Mouse (Mus musculus) liver, embryonic 14.5 days (tissue): ENCODE data around the gene Tmcc1. TPM values are rescaled to one million over a fixed set of nuclear protein-coding genes. Genes with fewer than 3 reads are reported as not detected.

Experiments used
- ATAC-seq: fragments of 200-750 bp; cut with Nextera tagmentation; 2 replicates; pipeline ENCODE4 v1.8.0; 2017; ENCODE audit warnings: moderate number of reproducible peaks, mild to moderate bottlenecking, moderate library complexity; ENCODE audit not compliant: insufficient read depth
- DNase-seq, 3 experiments: peaks; one replicate each; pipeline ENCODE4 v3.0.0-alpha.2; 2012 to 2013; ENCODE audit warnings: low read depth in 3 of 3, low spot score in 3 of 3
- H3K27ac ChIP-seq: fragments of 300-500 bp; sonication (generic); 2 replicates; pipeline ENCODE4 v1.5.1; 2014; ENCODE audit warnings: moderate library complexity, mild to moderate bottlenecking, control low read depth, inconsistent platforms
- H3K27me3 ChIP-seq: fragments of 300-500 bp; sonication (generic); 2 replicates; pipeline ENCODE4 v1.6.1; 2014; ENCODE audit warnings: mild to moderate bottlenecking, low read length, moderate library complexity; ENCODE audit not compliant: control insufficient read depth, insufficient read depth
- H3K36me3 ChIP-seq: fragments of 300-500 bp; sonication (generic); replicated peaks from 2 replicates; pipeline ENCODE4 v1.6.1; 2014; ENCODE audit warnings: low read depth; ENCODE audit not compliant: control insufficient read depth, insufficient read depth
- H3K4me1 ChIP-seq, 2 experiments: fragments of 200-500 bp in 1 of 2; fragments of 300-500 bp in 1 of 2; sonication (generic) in 1 of 2; replicated peaks; 2 replicates each; pipeline ENCODE4 v1.6.1; 2012 to 2014; ENCODE audit warnings: antibody characterized with exemption in 1 of 2, inconsistent platforms in 1 of 2, low read length in 1 of 2; ENCODE audit not compliant: control insufficient read depth in 2 of 2, insufficient read depth in 2 of 2
- H3K4me2 ChIP-seq: fragments of 300-500 bp; sonication (generic); 2 replicates; pipeline ENCODE4 v1.6.1; 2014; ENCODE audit warnings: low read depth, mild to moderate bottlenecking, control low read depth, moderate library complexity
- H3K4me3 ChIP-seq, 2 experiments: fragments of 200-500 bp in 1 of 2; fragments of 300-500 bp in 1 of 2; sonication (generic) in 1 of 2; 2 replicates each; pipeline ENCODE4 v1.5.1; 2012 to 2014; ENCODE audit warnings: low read depth in 2 of 2, low read length in 2 of 2, mild to moderate bottlenecking in 2 of 2, control low read depth in 1 of 2, inconsistent platforms in 1 of 2, moderate library complexity in 1 of 2; ENCODE audit not compliant: insufficient read depth in 1 of 2
- H3K9ac ChIP-seq: fragments of 300-500 bp; sonication (generic); replicated peaks from 2 replicates; pipeline ENCODE4 v1.6.1; 2014; ENCODE audit warnings: mild to moderate bottlenecking, control low read depth, moderate library complexity
- H3K9me3 ChIP-seq: fragments of 300-500 bp; sonication (generic); 2 replicates; pipeline ENCODE4 v1.6.1; 2016; ENCODE audit warnings: low read length, mixed read lengths; ENCODE audit not compliant: control insufficient read depth
- CTCF ChIP-seq: IDR thresholded peaks from 2 replicates; pipeline ENCODE4 v1.5.1; 2016; ENCODE audit warnings: antibody characterized with exemption, low read depth, control low read depth
- EP300 ChIP-seq: IDR thresholded peaks from 2 replicates; pipeline ENCODE4 v1.6.1; 2016; ENCODE audit warnings: antibody characterized with exemption, low read depth
- WGBS: fragments of 180-500 bp; shearing (Covaris S2); extraction: QIAGEN DNeasy Blood & Tissue Kit; methylation state at CpG from one replicate; pipeline ENCODE4 v1.1.7; 2014; ENCODE audit not compliant: insufficient replicate concordance; 5-methylcytosine and 5-hydroxymethylcytosine counted together
- polyA plus RNA-seq, 2 experiments: library from polyadenylated mRNA; depleted of rRNA in 1 of 2; stranded (reverse) in 1 of 2; unstranded in 1 of 2; fragments of >200 nt; fragmentation: Nextera tagmentation in 1 of 2; extraction: Ambion mirVana in 1 of 2; gene quantifications; 2 replicates each; pipeline versions ENCODE4 v1.2.1 to v1.2.3; 2012 to 2014

Gene Tmcc1
- polyA plus RNA-seq, 2 experiments = 2.6 to 3.2 TPM

GRCm38 (mm10) chr6:116047366-116047765 is 145.9 kb downstream of the Tmcc1 start:
- no peak overlapping the region for H3K27ac ChIP-seq

GRCm38 (mm10) chr6:116044039-116044438 is 149.2 kb downstream of the Tmcc1 start:
- Histone ChIP-seq H3K27ac (no peak overlapping the region), H3K4me3 (no peak overlapping the region), H3K27me3 (no peaks in the 10 kb centered on the region), H3K36me3 (no peaks in the 10 kb centered on the region), H3K9ac (no peak overlapping the region), H3K4me2 (no peak overlapping the region), H3K9me3 (peaks cover 3% of the 10 kb centered on the region), H3K4me1 (peaks cover 0 to 6% of the 10 kb centered on the region in 2 experiments; a peak in 3 of 4 replicates)
- ATAC-seq (no peak), DNase-seq (no peak)
- no peak for TF ChIP-seq EP300
- no peak for TF ChIP-seq CTCF
- 55% methylated on average over 2 of the region's 2 CpGs for WGBS

More at GRCm38 (mm10) chr6:116047366-116047765, 145.9 kb downstream of the Tmcc1 start:
- H3K4me2 ChIP-seq = no peak overlapping the region
- no peaks in the 10 kb centered on the region for H3K27me3 ChIP-seq
- no peak overlapping the region for H3K9ac ChIP-seq
- DNase-seq = no peak
- peaks cover 3% of the 10 kb centered on the region for H3K9me3 ChIP-seq
- H3K4me3 ChIP-seq = no peak overlapping the region
- H3K4me1 ChIP-seq = peaks cover 0 to 5% of the 10 kb centered on the region in 2 experiments; a peak in 1 of 4 replicates
- ATAC-seq = no peak
- 46% methylated on average over 3 of the region's 3 CpGs for WGBS
- H3K36me3 ChIP-seq = no peaks in the 10 kb centered on the region
- no peak for TF ChIP-seq CTCF
- no peak for TF ChIP-seq EP300

- Histone ChIP-seq H3K27ac (no peak overlapping the region), H3K4me2 (no peak overlapping the region), H3K4me1 (peaks cover 7 to 14% of the 10 kb centered on the region in 2 experiments; a peak in 3 of 4 replicates), H3K9ac (no peak overlapping the region), H3K36me3 (no peaks in the 10 kb centered on the region), H3K27me3 (no peaks in the 10 kb centered on the region), H3K9me3 (peaks cover 3% of the 10 kb centered on the region), H3K4me3 (no peak overlapping the region)
- ATAC-seq = peak; percentile 72; the same call in 1 of the 2 replicates
- DNase-seq = peak in 2 of 3 experiments; percentile 26 to 28
- TF ChIP-seq CTCF (no peak), EP300 (peak; percentile 61)
- 14% methylated on average over 2 of the region's 2 CpGs for WGBS
Measured at GRCm38 (mm10) chr6:116038222-116038621, 155.1 kb downstream of the Tmcc1 start.

- TF ChIP-seq CTCF (no peak), EP300 (no peak)
- no peaks in the 10 kb centered on the region for H3K9me3 ChIP-seq
- no peak overlapping the region for H3K27ac ChIP-seq
- H3K4me2 ChIP-seq = no peak overlapping the region
- WGBS = 59% methylated on average over 5 of the region's 5 CpGs
- H3K4me1 ChIP-seq = peaks cover 7 to 14% of the 10 kb centered on the region in 2 experiments; a peak in 3 of 4 replicates
- H3K27me3 ChIP-seq = no peaks in the 10 kb centered on the region
- H3K4me3 ChIP-seq = no peak overlapping the region
- no peak for ATAC-seq
- no peak for DNase-seq
- no peaks in the 10 kb centered on the region for H3K36me3 ChIP-seq
- H3K9ac ChIP-seq = no peak overlapping the region
Measured at GRCm38 (mm10) chr6:116037281-116037831, 155.9 kb downstream of the Tmcc1 start.

- H3K4me3 ChIP-seq = no peak overlapping the region
- no peaks in the 10 kb centered on the region for H3K36me3 ChIP-seq
- no peak overlapping the region for H3K9ac ChIP-seq
- no peaks in the 10 kb centered on the region for H3K9me3 ChIP-seq
- no peak overlapping the region for H3K27ac ChIP-seq
- WGBS = 66% methylated on average over 2 of the region's 2 CpGs
- ATAC-seq = no peak
- no peaks in the 10 kb centered on the region for H3K27me3 ChIP-seq
- no peak overlapping the region for H3K4me2 ChIP-seq
- H3K4me1 ChIP-seq = peaks cover 7 to 14% of the 10 kb centered on the region in 2 experiments; a peak in 3 of 4 replicates
- TF ChIP-seq CTCF = no peak
- no peak for TF ChIP-seq EP300
- no peak for DNase-seq
Measured at GRCm38 (mm10) chr6:116036555-116036954, 156.7 kb downstream of the Tmcc1 start.
